Mouse (Mus musculus): ENCODE measurements around the gene 1700067P10Rik. TPM values are rescaled to one million over a fixed set of nuclear protein-coding genes. Genes with fewer than 3 reads are reported as not detected.

1700067P10Rik gene
- polyA plus RNA-seq (2017; shearing (Covaris generic)) = not detected

GRCm38 (mm10) chr17:48089019-48089418 lies at the start of gene 1700067P10Rik:
Gene 1700067P10Rik, plus strand, starts transcription at chr17:48089319.

Other genes with a start within 250 kb of the 1700067P10Rik start
- gene Foxp4, start 164.7 kb upstream of the 1700067P10Rik start, polyA plus RNA-seq (2017; shearing (Covaris generic)) = 10.6 TPM
- not detected for gene 1700122O11Rik, start 51.0 kb upstream of the 1700067P10Rik start, polyA plus RNA-seq (2017; shearing (Covaris generic))
- gene 9830107B12Rik, start 56.9 kb downstream of the 1700067P10Rik start, polyA plus RNA-seq (2017; shearing (Covaris generic)) = not detected
- 0.16 TPM for gene A530064D06Rik, start 78.0 kb downstream of the 1700067P10Rik start, polyA plus RNA-seq (2017; shearing (Covaris generic))
- 0.21 TPM for gene Trem1, start 143.4 kb downstream of the 1700067P10Rik start, polyA plus RNA-seq (2017; shearing (Covaris generic))
- not detected for gene Trem3, start 158.5 kb downstream of the 1700067P10Rik start, polyA plus RNA-seq (2017; shearing (Covaris generic))
- gene Treml4, start 175.0 kb downstream of the 1700067P10Rik start, polyA plus RNA-seq (2017; shearing (Covaris generic)) = 0.94 TPM
- gene Treml2, start 210.2 kb downstream of the 1700067P10Rik start, polyA plus RNA-seq (2017; shearing (Covaris generic)) = 1.7 TPM
- 0.96 TPM for gene B430306N03Rik, start 226.8 kb downstream of the 1700067P10Rik start, polyA plus RNA-seq (2017; shearing (Covaris generic))

Measured in effector memory CD4-positive, alpha-beta T cell, adult 7 months (primary cell).